Mouse (Mus musculus): ENCODE results near the gene Pkib. TPM values are rescaled to one million over a fixed set of nuclear protein-coding genes. Genes with fewer than 3 reads are reported as not detected.

Pkib gene
- polyA plus RNA-seq, 1 experiment from 2014 or later, result 2.2 TPM

GRCm38 (mm10) chr10:57763044-57763443 lies 131.3 kb downstream of the Pkib start:
- no peak overlapping the region for H3K27ac ChIP-seq (ENCODE audit: low read depth)
- H3K4me1 ChIP-seq (replicated peaks; ENCODE audit: control insufficient read depth, insufficient read depth, low read length), result no peaks in the 10 kb centered on the region
- ATAC-seq (replicated peaks; ENCODE audit: low FRiP score, low TSS enrichment, low read depth) (no peak), DNase-seq (ENCODE audit: low spot score) (no peak)
- no peak overlapping the region for H3K4me3 ChIP-seq (ENCODE audit: low read depth, low read length)
- no peak overlapping the region for H3K9ac ChIP-seq (ENCODE audit: low read length)
- H3K27me3 ChIP-seq (replicated peaks; ENCODE audit: control insufficient read depth, insufficient read depth, low read length), result no peaks in the 10 kb centered on the region
- WGBS, result 10% methylated on average over 1 of the region's 1 CpGs
- no peaks in the 10 kb centered on the region for H3K36me3 ChIP-seq (ENCODE audit: control insufficient read depth, insufficient read depth, low read length)
- H3K4me2 ChIP-seq (ENCODE audit: low read length), result no peak overlapping the region
- H3K9me3 ChIP-seq (ENCODE audit: control insufficient read depth, low read length), result no peaks in the 10 kb centered on the region

GRCm38 (mm10) chr10:57783289-57784130 lies 151.7 kb downstream of the Pkib start:
- WGBS, result 36% methylated on average over 12 of the region's 13 CpGs
- Histone ChIP-seq H3K36me3 (ENCODE audit: control insufficient read depth, insufficient read depth, low read length) (no peaks in the 10 kb centered on the region), H3K27me3 (replicated peaks; ENCODE audit: control insufficient read depth, insufficient read depth, low read length) (no peaks in the 10 kb centered on the region), H3K9ac (ENCODE audit: low read length) (no peak overlapping the region), H3K27ac (ENCODE audit: low read depth) (no peak overlapping the region), H3K4me2 (ENCODE audit: low read length) (no peak overlapping the region), H3K9me3 (ENCODE audit: control insufficient read depth, low read length) (no peaks in the 10 kb centered on the region), H3K4me3 (ENCODE audit: low read depth, low read length) (no peak overlapping the region), H3K4me1 (replicated peaks; ENCODE audit: control insufficient read depth, insufficient read depth, low read length) (peaks cover 11% of the 10 kb centered on the region)
- DNase-seq (ENCODE audit: low spot score), result no peak
- no peak for ATAC-seq (replicated peaks; ENCODE audit: low FRiP score, low TSS enrichment, low read depth)

GRCm38 (mm10) chr10:57784131-57784875 lies 152.5 kb downstream of the Pkib start:
- Histone ChIP-seq H3K9me3 (ENCODE audit: control insufficient read depth, low read length) (no peaks in the 10 kb centered on the region), H3K9ac (ENCODE audit: low read length) (no peak overlapping the region), H3K4me1 (replicated peaks; ENCODE audit: control insufficient read depth, insufficient read depth, low read length) (peaks cover 11% of the 10 kb centered on the region), H3K4me2 (ENCODE audit: low read length) (peak overlapping the region; percentile 42), H3K36me3 (ENCODE audit: control insufficient read depth, insufficient read depth, low read length) (no peaks in the 10 kb centered on the region), H3K27me3 (replicated peaks; ENCODE audit: control insufficient read depth, insufficient read depth, low read length) (no peaks in the 10 kb centered on the region), H3K4me3 (ENCODE audit: low read depth, low read length) (no peak overlapping the region; the same call in 1 of the 2 replicates), H3K27ac (ENCODE audit: low read depth) (peak overlapping the region; percentile 4; the same call in 1 of the 2 replicates)
- peak; percentile 77 for DNase-seq (ENCODE audit: low spot score)
- ATAC-seq (replicated peaks; ENCODE audit: low FRiP score, low TSS enrichment, low read depth), result peak; percentile 53; the same call in 1 of the 2 replicates
- 18% methylated on average over 7 of the region's 7 CpGs for WGBS

DNA sequence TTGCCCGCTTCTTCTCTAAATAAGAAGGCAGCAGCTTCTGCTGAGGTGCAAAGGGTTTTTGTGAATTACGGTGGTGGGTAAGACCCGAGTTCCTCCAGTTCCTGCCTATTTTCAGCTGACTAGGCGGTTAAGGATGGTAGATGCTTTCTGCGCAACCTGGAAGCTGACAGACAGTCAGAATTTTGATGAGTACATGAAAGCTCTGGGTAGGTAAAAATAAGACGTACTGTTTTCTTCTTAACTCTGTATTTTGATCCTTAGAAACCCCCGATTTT lies 153.0 kb downstream of the Pkib start, which contains the start of gene Fabp7:
Gene Fabp7, plus strand, starts transcription at position 6 of the 275 bp plus-strand sequence.
- 16% methylated on average over 7 of the region's 7 CpGs for WGBS
- no peak for DNase-seq (ENCODE audit: low spot score)
- Histone ChIP-seq H3K4me2 (ENCODE audit: low read length) (peak within 1 kb of the TSS; percentile 42), H3K9me3 (ENCODE audit: control insufficient read depth, low read length) (no peaks in the 10 kb centered on the region), H3K27me3 (replicated peaks; ENCODE audit: control insufficient read depth, insufficient read depth, low read length) (no peaks in the 10 kb centered on the region), H3K4me1 (replicated peaks; ENCODE audit: control insufficient read depth, insufficient read depth, low read length) (peaks cover 11% of the 10 kb centered on the region), H3K27ac (ENCODE audit: low read depth) (peak within 1 kb of the TSS; percentile 22; the same call in 1 of the 2 replicates), H3K9ac (ENCODE audit: low read length) (no peak within 1 kb of the TSS), H3K4me3 (ENCODE audit: low read depth, low read length) (peak within 1 kb of the TSS; percentile 11; the same call in 1 of the 2 replicates), H3K36me3 (ENCODE audit: control insufficient read depth, insufficient read depth, low read length) (no peaks in the 10 kb centered on the region)
- ATAC-seq (replicated peaks; ENCODE audit: low FRiP score, low TSS enrichment, low read depth), result no peak

DNA sequence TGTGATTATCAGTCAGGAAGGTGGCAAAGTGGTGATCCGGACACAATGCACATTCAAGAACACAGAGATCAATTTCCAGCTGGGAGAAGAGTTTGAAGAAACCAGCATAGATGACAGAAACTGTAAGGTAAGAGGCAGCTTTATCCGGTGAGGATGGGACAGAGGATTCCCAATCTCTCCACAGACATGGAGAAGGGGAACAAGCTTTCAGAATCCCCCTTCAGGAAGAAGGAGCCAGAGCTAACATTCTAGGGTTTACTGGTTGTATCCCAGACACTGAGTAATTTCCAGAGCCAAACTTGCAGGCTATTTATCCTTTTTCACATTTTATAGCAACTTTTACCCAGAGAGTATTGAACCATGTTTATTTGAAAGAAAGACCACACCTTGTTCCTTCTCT lies 153.8 kb downstream of the Pkib start:
- no peaks in the 10 kb centered on the region for H3K36me3 ChIP-seq (ENCODE audit: control insufficient read depth, insufficient read depth, low read length)
- no peak overlapping the region for H3K4me3 ChIP-seq (ENCODE audit: low read depth, low read length)
- ATAC-seq (replicated peaks; ENCODE audit: low FRiP score, low TSS enrichment, low read depth), result no peak
- DNase-seq (ENCODE audit: low spot score), result no peak
- peak overlapping the region; percentile 42; the same call in 1 of the 2 replicates for H3K4me2 ChIP-seq (ENCODE audit: low read length)
- no peaks in the 10 kb centered on the region for H3K9me3 ChIP-seq (ENCODE audit: control insufficient read depth, low read length)
- 67% methylated on average over 2 of the region's 2 CpGs for WGBS
- H3K27me3 ChIP-seq (replicated peaks; ENCODE audit: control insufficient read depth, insufficient read depth, low read length), result no peaks in the 10 kb centered on the region
- H3K4me1 ChIP-seq (replicated peaks; ENCODE audit: control insufficient read depth, insufficient read depth, low read length), result peaks cover 11% of the 10 kb centered on the region
- no peak overlapping the region for H3K9ac ChIP-seq (ENCODE audit: low read length)
- H3K27ac ChIP-seq (ENCODE audit: low read depth), result no peak overlapping the region

Other genes with a start within 250 kb of the Pkib start
- gene Hsf2, start 145.6 kb upstream of the Pkib start, polyA plus RNA-seq (2014; fragmentation: Nextera tagmentation; extraction: Ambion mirVana), result 25.2 and 29.0 TPM in 2 replicates
- gene Serinc1, start 99.5 kb upstream of the Pkib start, polyA plus RNA-seq (2014; fragmentation: Nextera tagmentation; extraction: Ambion mirVana), result 137 and 149 TPM in 2 replicates
- gene Fabp7, start 152.9 kb downstream of the Pkib start, polyA plus RNA-seq (2014; fragmentation: Nextera tagmentation; extraction: Ambion mirVana), result 58.4 and 59.9 TPM in 2 replicates
- 27.1 and 27.7 TPM in 2 replicates for gene Smpdl3a, start 162.4 kb downstream of the Pkib start, polyA plus RNA-seq (2014; fragmentation: Nextera tagmentation; extraction: Ambion mirVana)

Data from intestine, embryonic 14.5 days (tissue).